Mouse (Mus musculus): ENCODE measurements around the gene Adgra3. TPM values are rescaled to one million over a fixed set of nuclear protein-coding genes. Genes with fewer than 3 reads are reported as not detected.

Adgra3 gene
- 2.5 TPM for polyA plus RNA-seq (2017; shearing (Covaris generic))

DNA sequence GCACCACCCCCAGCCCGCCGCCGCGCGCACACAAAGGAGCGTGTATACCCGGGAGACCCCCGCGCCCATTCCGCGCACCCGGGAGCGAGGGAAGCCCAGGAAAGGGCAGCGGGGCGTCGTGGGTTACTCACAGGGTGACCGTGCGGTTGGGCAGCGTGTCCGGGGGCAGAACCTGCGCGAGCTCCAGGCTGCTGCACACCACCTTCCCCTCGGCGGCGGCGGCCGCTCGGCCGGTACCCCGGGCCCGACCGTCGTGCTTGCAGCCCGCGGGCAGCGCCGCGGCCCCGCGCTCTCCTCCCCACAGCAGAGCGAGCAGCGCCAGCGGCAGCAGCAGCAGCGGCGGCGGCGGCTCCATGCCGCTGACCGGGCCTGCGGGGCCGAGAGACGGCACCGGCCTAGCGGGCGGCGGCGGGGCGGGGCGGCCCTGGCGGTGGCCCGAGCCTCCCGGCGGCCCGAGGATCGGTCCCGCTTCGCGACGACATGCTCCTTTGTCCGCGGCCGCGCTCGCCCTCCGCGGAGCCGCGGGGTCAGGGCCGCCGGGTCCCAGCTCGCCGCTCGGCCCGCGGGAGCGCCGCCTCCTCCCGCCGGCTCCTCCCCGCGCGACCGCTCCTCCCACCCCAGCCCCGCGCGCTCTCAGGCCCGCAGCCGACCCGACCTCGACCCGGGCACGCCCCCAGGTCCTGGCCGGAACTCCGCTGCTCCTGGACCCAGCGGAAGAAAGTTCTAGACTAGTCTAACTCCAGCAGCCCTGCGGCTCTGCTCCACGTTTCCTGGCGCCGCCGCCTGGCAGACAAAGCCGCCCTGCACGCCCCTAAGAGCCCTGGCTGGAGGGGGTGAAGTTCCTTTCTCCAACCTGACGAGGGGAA lies at the start of gene Adgra3:
Gene Adgra3, minus strand, starts transcription at position 586 of the 866 bp plus-strand sequence.

All from naive thymus-derived CD4-positive, alpha-beta T cell, adult 5 months (primary cell).